Mouse (Mus musculus) cerebellum, postnatal 36 days (tissue): ENCODE measurements around the gene Cyp2t4.

ENCODE experiments used
- DNase-seq, 2 experiments: peaks; one replicate each; pipeline ENCODE4 v3.0.0; 2021 to 2022; ENCODE audit warnings: mixed read lengths in 2 of 2

Gene Cyp2t4

GRCm38 (mm10) chr7:27153205-27153764 is at the start of gene Cyp2t4:
TSS of gene Cyp2t4 (plus strand) at chr7:27153714.
- DNase-seq = peak in 1 of 2 experiments; percentile 39

- no peak for DNase-seq
Measured at GRCm38 (mm10) chr7:27104882-27105281, 48.6 kb upstream of the Cyp2t4 start.

GRCm38 (mm10) chr7:27110327-27110726 is 43.2 kb upstream of the Cyp2t4 start:
- DNase-seq = no peak

GRCm38 (mm10) chr7:27111038-27111437 is 42.5 kb upstream of the Cyp2t4 start:
- DNase-seq = no peak

GRCm38 (mm10) chr7:27111987-27112386 is 41.5 kb upstream of the Cyp2t4 start:
- DNase-seq = no peak

- no peak for DNase-seq
Measured at GRCm38 (mm10) chr7:27118033-27118511, 35.4 kb upstream of the Cyp2t4 start.

GRCm38 (mm10) chr7:27119676-27120075 is 33.8 kb upstream of the Cyp2t4 start, which contains the start of gene Cyp2f2:
TSS of gene Cyp2f2 (plus strand) at chr7:27119909.
- DNase-seq = no peak

- DNase-seq = no peak
Measured at GRCm38 (mm10) chr7:27124305-27124832, 29.1 kb upstream of the Cyp2t4 start.

GRCm38 (mm10) chr7:27124969-27125368 is 28.5 kb upstream of the Cyp2t4 start:
- no peak for DNase-seq

- peak in 1 of 2 experiments; percentile 9 for DNase-seq
Measured at GRCm38 (mm10) chr7:27128162-27128561, 25.4 kb upstream of the Cyp2t4 start.

- no peak for DNase-seq
Measured at GRCm38 (mm10) chr7:27128946-27129345, 24.6 kb upstream of the Cyp2t4 start.

- no peak for DNase-seq
Measured at GRCm38 (mm10) chr7:27129811-27130210, 23.7 kb upstream of the Cyp2t4 start.

- no peak for DNase-seq
Measured at GRCm38 (mm10) chr7:27130521-27131370, 22.8 kb upstream of the Cyp2t4 start.

- no peak for DNase-seq
Measured at GRCm38 (mm10) chr7:27131387-27131786, 22.1 kb upstream of the Cyp2t4 start.

GRCm38 (mm10) chr7:27132588-27132987 is 20.9 kb upstream of the Cyp2t4 start:
- DNase-seq = peak; percentile 68 to 69

GRCm38 (mm10) chr7:27133156-27133555 is 20.4 kb upstream of the Cyp2t4 start:
- DNase-seq = no peak

GRCm38 (mm10) chr7:27133757-27134156 is 19.8 kb upstream of the Cyp2t4 start:
- no peak for DNase-seq

GRCm38 (mm10) chr7:27136410-27136996 is 17.0 kb upstream of the Cyp2t4 start:
- DNase-seq = no peak

- no peak for DNase-seq
Measured at GRCm38 (mm10) chr7:27156005-27156404, 2.5 kb downstream of the Cyp2t4 start.

GRCm38 (mm10) chr7:27158171-27158570 is 4.7 kb downstream of the Cyp2t4 start:
- no peak for DNase-seq

- DNase-seq = no peak
Measured at GRCm38 (mm10) chr7:27159256-27159655, 5.7 kb downstream of the Cyp2t4 start.

- DNase-seq = peak; percentile 82 to 89
Measured at GRCm38 (mm10) chr7:27159882-27160281, 6.4 kb downstream of the Cyp2t4 start.

- DNase-seq = no peak
Measured at GRCm38 (mm10) chr7:27160921-27161320, 7.4 kb downstream of the Cyp2t4 start.
